Mouse (Mus musculus) common myeloid progenitor, adult 5-6 weeks (primary cell): ENCODE data around the gene Dock2. TPM values are rescaled to one million over a fixed set of nuclear protein-coding genes. Genes with fewer than 3 reads are reported as not detected.

Experiments used
- ATAC-seq: replicated peaks from 2 replicates; pipeline ENCODE4 v1.8.0; 2016; ENCODE audit warnings: low read depth, mild to moderate bottlenecking, moderate TSS enrichment, inconsistent platforms; ENCODE audit not compliant: poor library complexity, severe bottlenecking
- total RNA-seq: library from RNA; stranded (forward); fragments of 200-1000, 187-1606 nt; gene quantifications from 2 replicates; pipeline ENCODE4 v1.2.3, GENCODE M21; 2017

Gene Dock2
- total RNA-seq, 1 experiment from 2014 or later = 124 TPM

- ATAC-seq = no peak; the same call in 1 of the 2 replicates
Measured at GRCm38 (mm10) chr11:34314534-34315379, 468.9 kb downstream of the Dock2 start, which contains the start of gene Fam196b. Gene Fam196b, plus strand, starts transcription at chr11:34314822.

GRCm38 (mm10) chr11:34312208-34312607 lies 471.5 kb downstream of the Dock2 start:
- no peak for ATAC-seq

- no peak for ATAC-seq
Measured at GRCm38 (mm10) chr11:34311717-34312116, 472.0 kb downstream of the Dock2 start.

GRCm38 (mm10) chr11:34309360-34309759 lies 474.3 kb downstream of the Dock2 start:
- 0 out of 2 replicates have a peak, but pooled peaks have one; percentile 22 for ATAC-seq

- no peak for ATAC-seq
Measured at GRCm38 (mm10) chr11:34308731-34309130, 475.0 kb downstream of the Dock2 start.

GRCm38 (mm10) chr11:34306231-34306630 lies 477.5 kb downstream of the Dock2 start:
- ATAC-seq = no peak

GRCm38 (mm10) chr11:34300064-34300463 lies 483.6 kb downstream of the Dock2 start:
- no peak for ATAC-seq

GRCm38 (mm10) chr11:34299550-34299949 lies 484.1 kb downstream of the Dock2 start:
- ATAC-seq = peak; percentile 60

GRCm38 (mm10) chr11:34297698-34298378 lies 485.9 kb downstream of the Dock2 start:
- ATAC-seq = no peak

- no peak for ATAC-seq
Measured at GRCm38 (mm10) chr11:34291304-34291703, 492.4 kb downstream of the Dock2 start.

GRCm38 (mm10) chr11:34290708-34291107 lies 493.0 kb downstream of the Dock2 start:
- ATAC-seq = no peak

- no peak for ATAC-seq
Measured at GRCm38 (mm10) chr11:34290265-34290664, 493.4 kb downstream of the Dock2 start.

GRCm38 (mm10) chr11:34284124-34284808 lies 499.4 kb downstream of the Dock2 start:
- ATAC-seq = no peak

- no peak for ATAC-seq
Measured at GRCm38 (mm10) chr11:34277047-34277445, 506.6 kb downstream of the Dock2 start.

GRCm38 (mm10) chr11:34276363-34277046 lies 507.2 kb downstream of the Dock2 start:
- no peak for ATAC-seq

GRCm38 (mm10) chr11:34275941-34276340 lies 507.8 kb downstream of the Dock2 start:
- peak; percentile 47; the same call in 1 of the 2 replicates for ATAC-seq

- no peak for ATAC-seq
Measured at GRCm38 (mm10) chr11:34272016-34272415, 511.7 kb downstream of the Dock2 start.

GRCm38 (mm10) chr11:34264099-34264498 lies 519.6 kb downstream of the Dock2 start:
- ATAC-seq = no peak

GRCm38 (mm10) chr11:34258849-34259469 lies 524.7 kb downstream of the Dock2 start:
- no peak for ATAC-seq
